20 mouse cellular contexts compared by ENCODE assay signal in genomic region chr3:52797164-52797563, GRCm38 (mm10).
"Had no signal": no experiment of that assay in that cellular context is flagged by ENCODE, and none has a peak within 500 bp of the region (broad histone marks: within the 10 kb centered on the region; RNA-seq: fewer than 3 reads in every experiment).

No protein-coding gene starts in this region.

- H3K36me3 ChIP-seq: limb, embryonic 12.5 days; limb, embryonic 15.5 days; neural tube, embryonic 12.5 days; neural tube, embryonic 15.5 days; stomach, embryonic 15.5 days had no signal

- H3K9ac ChIP-seq: limb, embryonic 12.5 days; limb, embryonic 15.5 days; lung, embryonic 14.5 days; neural tube, embryonic 12.5 days; neural tube, embryonic 15.5 days; stomach, embryonic 15.5 days had no signal

- H3K9me3 ChIP-seq: limb, embryonic 12.5 days; limb, embryonic 15.5 days; neural tube, embryonic 12.5 days; neural tube, embryonic 15.5 days; stomach, embryonic 15.5 days had no signal

- H3K4me2 ChIP-seq: limb, embryonic 15.5 days; lung, embryonic 14.5 days; midbrain, embryonic 11.5 days; neural tube, embryonic 12.5 days; neural tube, embryonic 15.5 days; stomach, embryonic 15.5 days had no signal

- H3K4me3 ChIP-seq: limb, embryonic 12.5 days; limb, embryonic 15.5 days; neural tube, embryonic 12.5 days; neural tube, embryonic 15.5 days; stomach, embryonic 15.5 days had no signal

- H3K4me1 ChIP-seq: limb, embryonic 15.5 days; neural tube, embryonic 12.5 days; neural tube, embryonic 15.5 days; stomach, embryonic 15.5 days had no signal

- H3K27me3 ChIP-seq: limb, embryonic 12.5 days; limb, embryonic 15.5 days; neural tube, embryonic 12.5 days; neural tube, embryonic 15.5 days; stomach, embryonic 15.5 days had no signal

- ATAC-seq: intestine, postnatal 0 days; lung, postnatal 0 days had no signal

- DNase-seq: kidney, adult 2 months; kidney, postnatal 25 days; layer of hippocampus, postnatal 36 days; left cerebral cortex, postnatal 4 days; lung, embryonic 14.5 days; midbrain, embryonic 14.5 days; right cerebral cortex, adult 18-20 months; right cerebral cortex, postnatal 14 days; right cerebral cortex, postnatal 4 days; spleen, adult 18-20 months had no signal

- H3K27ac ChIP-seq: kidney, postnatal 0 days; limb, embryonic 12.5 days; limb, embryonic 15.5 days; macrophage; neural tube, embryonic 12.5 days; neural tube, embryonic 15.5 days; stomach, embryonic 15.5 days had no signal
